Mouse (Mus musculus): ENCODE data around the gene Dido1. TPM values are rescaled to one million over a fixed set of nuclear protein-coding genes. Genes with fewer than 3 reads are reported as not detected.

Gene Dido1
- polyA plus RNA-seq, 1 experiment from 2014 or later = 16.4 TPM

GRCm38 (mm10) chr2:180745248-180745927, 35.6 kb upstream of the Dido1 start:
- H3K9me3 ChIP-seq (ENCODE audit: control insufficient read depth, low read length) = no peaks in the 10 kb centered on the region
- H3K36me3 ChIP-seq (ENCODE audit: control insufficient read depth, insufficient read depth, low read length) = no peaks in the 10 kb centered on the region
- H3K27me3 ChIP-seq (ENCODE audit: control insufficient read depth, insufficient read depth, low read length) = no peaks in the 10 kb centered on the region
- ATAC-seq (ENCODE audit: insufficient number of reproducible peaks, insufficient read depth, low FRiP score, low read depth) = no peak
- H3K4me1 ChIP-seq (ENCODE audit: control insufficient read depth in 2 of 2, insufficient read depth in 2 of 2, low read length in 2 of 2) = no peaks in the 10 kb centered on the region
- WGBS = 32% methylated on average over 17 of the region's 17 CpGs
- no peak overlapping the region for H3K4me3 ChIP-seq (ENCODE audit: control insufficient read depth in 1 of 2, insufficient read depth in 1 of 2, low read depth in 1 of 2, low read length in 2 of 2)
- H3K4me2 ChIP-seq (ENCODE audit: low read length) = no peak overlapping the region
- no peak overlapping the region for H3K9ac ChIP-seq (ENCODE audit: low read length)
- no peak overlapping the region for H3K27ac ChIP-seq (replicated peaks in 1 of 2; ENCODE audit: control insufficient read depth in 1 of 2, insufficient read depth in 1 of 2, low read depth in 2 of 2, low read length in 2 of 2)

GRCm38 (mm10) chr2:180743321-180743720, 33.5 kb upstream of the Dido1 start:
- no peak overlapping the region for H3K4me2 ChIP-seq (ENCODE audit: low read length)
- H3K27ac ChIP-seq (replicated peaks in 1 of 2; ENCODE audit: control insufficient read depth in 1 of 2, insufficient read depth in 1 of 2, low read depth in 2 of 2, low read length in 2 of 2) = no peak overlapping the region
- 85% methylated on average over 2 of the region's 2 CpGs for WGBS
- H3K27me3 ChIP-seq (ENCODE audit: control insufficient read depth, insufficient read depth, low read length) = no peaks in the 10 kb centered on the region
- no peaks in the 10 kb centered on the region for H3K4me1 ChIP-seq (ENCODE audit: control insufficient read depth in 2 of 2, insufficient read depth in 2 of 2, low read length in 2 of 2)
- H3K9ac ChIP-seq (ENCODE audit: low read length) = no peak overlapping the region
- H3K9me3 ChIP-seq (ENCODE audit: control insufficient read depth, low read length) = no peaks in the 10 kb centered on the region
- no peak for ATAC-seq (ENCODE audit: insufficient number of reproducible peaks, insufficient read depth, low FRiP score, low read depth)
- H3K4me3 ChIP-seq (ENCODE audit: control insufficient read depth in 1 of 2, insufficient read depth in 1 of 2, low read depth in 1 of 2, low read length in 2 of 2) = no peak overlapping the region
- no peaks in the 10 kb centered on the region for H3K36me3 ChIP-seq (ENCODE audit: control insufficient read depth, insufficient read depth, low read length)

GRCm38 (mm10) chr2:180742820-180743219, 33.0 kb upstream of the Dido1 start:
- Histone ChIP-seq H3K9ac (ENCODE audit: low read length) (no peak overlapping the region), H3K27ac (replicated peaks in 1 of 2; ENCODE audit: control insufficient read depth in 1 of 2, insufficient read depth in 1 of 2, low read depth in 2 of 2, low read length in 2 of 2) (no peak overlapping the region), H3K4me2 (ENCODE audit: low read length) (no peak overlapping the region), H3K4me1 (ENCODE audit: control insufficient read depth in 2 of 2, insufficient read depth in 2 of 2, low read length in 2 of 2) (no peaks in the 10 kb centered on the region), H3K36me3 (ENCODE audit: control insufficient read depth, insufficient read depth, low read length) (no peaks in the 10 kb centered on the region), H3K27me3 (ENCODE audit: control insufficient read depth, insufficient read depth, low read length) (no peaks in the 10 kb centered on the region), H3K4me3 (ENCODE audit: control insufficient read depth in 1 of 2, insufficient read depth in 1 of 2, low read depth in 1 of 2, low read length in 2 of 2) (no peak overlapping the region), H3K9me3 (ENCODE audit: control insufficient read depth, low read length) (no peaks in the 10 kb centered on the region)
- ATAC-seq (ENCODE audit: insufficient number of reproducible peaks, insufficient read depth, low FRiP score, low read depth) = no peak
- 82% methylated on average over 6 of the region's 6 CpGs for WGBS

GRCm38 (mm10) chr2:180741421-180741820, 31.6 kb upstream of the Dido1 start:
- Histone ChIP-seq H3K27ac (replicated peaks in 1 of 2; ENCODE audit: control insufficient read depth in 1 of 2, insufficient read depth in 1 of 2, low read depth in 2 of 2, low read length in 2 of 2) (no peak overlapping the region), H3K4me3 (ENCODE audit: control insufficient read depth in 1 of 2, insufficient read depth in 1 of 2, low read depth in 1 of 2, low read length in 2 of 2) (no peak overlapping the region), H3K9me3 (ENCODE audit: control insufficient read depth, low read length) (no peaks in the 10 kb centered on the region), H3K36me3 (ENCODE audit: control insufficient read depth, insufficient read depth, low read length) (no peaks in the 10 kb centered on the region), H3K9ac (ENCODE audit: low read length) (no peak overlapping the region), H3K4me2 (ENCODE audit: low read length) (no peak overlapping the region), H3K27me3 (ENCODE audit: control insufficient read depth, insufficient read depth, low read length) (no peaks in the 10 kb centered on the region), H3K4me1 (ENCODE audit: control insufficient read depth in 2 of 2, insufficient read depth in 2 of 2, low read length in 2 of 2) (no peaks in the 10 kb centered on the region)
- 66% methylated on average over 7 of the region's 7 CpGs for WGBS
- ATAC-seq (ENCODE audit: insufficient number of reproducible peaks, insufficient read depth, low FRiP score, low read depth) = no peak

- H3K36me3 ChIP-seq (ENCODE audit: control insufficient read depth, insufficient read depth, low read length) = no peaks in the 10 kb centered on the region
- H3K27ac ChIP-seq (replicated peaks in 1 of 2; ENCODE audit: control insufficient read depth in 1 of 2, insufficient read depth in 1 of 2, low read depth in 2 of 2, low read length in 2 of 2) = no peak overlapping the region
- no peak overlapping the region for H3K4me3 ChIP-seq (ENCODE audit: control insufficient read depth in 1 of 2, insufficient read depth in 1 of 2, low read depth in 1 of 2, low read length in 2 of 2)
- no peak overlapping the region for H3K4me2 ChIP-seq (ENCODE audit: low read length)
- no peak overlapping the region for H3K9ac ChIP-seq (ENCODE audit: low read length)
- no peaks in the 10 kb centered on the region for H3K9me3 ChIP-seq (ENCODE audit: control insufficient read depth, low read length)
- 16% methylated on average over 3 of the region's 3 CpGs for WGBS
- no peaks in the 10 kb centered on the region for H3K4me1 ChIP-seq (ENCODE audit: control insufficient read depth in 2 of 2, insufficient read depth in 2 of 2, low read length in 2 of 2)
- no peaks in the 10 kb centered on the region for H3K27me3 ChIP-seq (ENCODE audit: control insufficient read depth, insufficient read depth, low read length)
- ATAC-seq (ENCODE audit: insufficient number of reproducible peaks, insufficient read depth, low FRiP score, low read depth) = no peak
These were observed 30.6 kb upstream of the Dido1 start for GRCm38 (mm10) chr2:180740349-180740748.

GRCm38 (mm10) chr2:180737984-180738383, 28.2 kb upstream of the Dido1 start:
- Histone ChIP-seq H3K4me2 (ENCODE audit: low read length) (no peak overlapping the region), H3K27me3 (ENCODE audit: control insufficient read depth, insufficient read depth, low read length) (no peaks in the 10 kb centered on the region), H3K36me3 (ENCODE audit: control insufficient read depth, insufficient read depth, low read length) (no peaks in the 10 kb centered on the region), H3K4me1 (ENCODE audit: control insufficient read depth in 2 of 2, insufficient read depth in 2 of 2, low read length in 2 of 2) (no peaks in the 10 kb centered on the region), H3K4me3 (ENCODE audit: control insufficient read depth in 1 of 2, insufficient read depth in 1 of 2, low read depth in 1 of 2, low read length in 2 of 2) (no peak overlapping the region), H3K9me3 (ENCODE audit: control insufficient read depth, low read length) (no peaks in the 10 kb centered on the region), H3K27ac (replicated peaks in 1 of 2; ENCODE audit: control insufficient read depth in 1 of 2, insufficient read depth in 1 of 2, low read depth in 2 of 2, low read length in 2 of 2) (no peak overlapping the region), H3K9ac (ENCODE audit: low read length) (no peak overlapping the region)
- ATAC-seq (ENCODE audit: insufficient number of reproducible peaks, insufficient read depth, low FRiP score, low read depth) = no peak
- WGBS = 70% methylated on average over 2 of the region's 2 CpGs

- Histone ChIP-seq H3K4me3 (ENCODE audit: control insufficient read depth in 1 of 2, insufficient read depth in 1 of 2, low read depth in 1 of 2, low read length in 2 of 2) (no peak overlapping the region), H3K9ac (ENCODE audit: low read length) (no peak overlapping the region), H3K27ac (replicated peaks in 1 of 2; ENCODE audit: control insufficient read depth in 1 of 2, insufficient read depth in 1 of 2, low read depth in 2 of 2, low read length in 2 of 2) (no peak overlapping the region), H3K9me3 (ENCODE audit: control insufficient read depth, low read length) (no peaks in the 10 kb centered on the region), H3K4me1 (ENCODE audit: control insufficient read depth in 2 of 2, insufficient read depth in 2 of 2, low read length in 2 of 2) (no peaks in the 10 kb centered on the region), H3K4me2 (ENCODE audit: low read length) (no peak overlapping the region), H3K36me3 (ENCODE audit: control insufficient read depth, insufficient read depth, low read length) (no peaks in the 10 kb centered on the region), H3K27me3 (ENCODE audit: control insufficient read depth, insufficient read depth, low read length) (no peaks in the 10 kb centered on the region)
- no peak for ATAC-seq (ENCODE audit: insufficient number of reproducible peaks, insufficient read depth, low FRiP score, low read depth)
- WGBS = 76% methylated on average over 7 of the region's 7 CpGs
These were observed 25.4 kb upstream of the Dido1 start for GRCm38 (mm10) chr2:180735232-180735631.

- H3K9ac ChIP-seq (ENCODE audit: low read length) = no peak overlapping the region
- H3K9me3 ChIP-seq (ENCODE audit: control insufficient read depth, low read length) = no peaks in the 10 kb centered on the region
- no peak overlapping the region for H3K4me3 ChIP-seq (ENCODE audit: control insufficient read depth in 1 of 2, insufficient read depth in 1 of 2, low read depth in 1 of 2, low read length in 2 of 2)
- H3K36me3 ChIP-seq (ENCODE audit: control insufficient read depth, insufficient read depth, low read length) = no peaks in the 10 kb centered on the region
- no peak for ATAC-seq (ENCODE audit: insufficient number of reproducible peaks, insufficient read depth, low FRiP score, low read depth)
- no peak overlapping the region for H3K27ac ChIP-seq (replicated peaks in 1 of 2; ENCODE audit: control insufficient read depth in 1 of 2, insufficient read depth in 1 of 2, low read depth in 2 of 2, low read length in 2 of 2)
- H3K27me3 ChIP-seq (ENCODE audit: control insufficient read depth, insufficient read depth, low read length) = no peaks in the 10 kb centered on the region
- H3K4me1 ChIP-seq (ENCODE audit: control insufficient read depth in 2 of 2, insufficient read depth in 2 of 2, low read length in 2 of 2) = no peaks in the 10 kb centered on the region
- WGBS = 78% methylated on average over 4 of the region's 6 CpGs
- no peak overlapping the region for H3K4me2 ChIP-seq (ENCODE audit: low read length)
These were observed 22.2 kb upstream of the Dido1 start for GRCm38 (mm10) chr2:180731984-180732383.

Data from heart, embryonic 14.5 days (tissue).